9 mouse cellular contexts compared by ENCODE assay signal in the genomic region with DNA sequence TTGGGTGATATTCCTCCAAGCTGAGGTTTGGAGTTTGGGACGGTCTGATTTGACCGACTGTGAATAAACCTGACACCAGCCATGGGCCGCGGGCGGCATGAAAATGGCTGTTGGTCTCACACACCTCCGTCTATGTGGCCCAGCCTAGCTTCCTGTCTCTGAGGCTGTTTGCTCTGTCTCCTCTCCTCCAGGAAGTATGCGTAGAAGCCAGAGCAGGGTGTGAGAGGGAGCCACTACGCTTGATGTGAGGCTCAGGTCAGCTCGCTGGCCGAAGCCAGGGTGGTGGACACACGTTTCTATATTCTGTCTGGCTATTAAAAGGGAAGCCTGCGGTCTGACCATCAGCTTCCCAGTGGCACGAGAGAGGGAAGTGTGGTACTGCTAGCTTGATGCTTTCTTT.
DNase-seq lines count a peak whose midpoint lies in the region; ATAC-seq lines count a peak whose summit lies in the region.
"Had no signal": no experiment of that assay in that cellular context is flagged by ENCODE, and none has a peak within 500 bp of the region (broad histone marks: within the 10 kb centered on the region; RNA-seq: fewer than 3 reads in every experiment).

No protein-coding gene starts in this region.

- WGBS in kidney, embryonic 16.5 days, result 47% methylated on average over 13 of the region's 13 CpGs
- 75% methylated on average over 13 of the region's 13 CpGs for WGBS in neural tube, embryonic 15.5 days

- no peak overlapping the region for H3K9ac ChIP-seq in kidney, embryonic 16.5 days (replicated peaks; ENCODE audit: low read length)
- no peak overlapping the region for H3K9ac ChIP-seq in neural tube, embryonic 15.5 days (replicated peaks)
- H3K9ac ChIP-seq: liver, embryonic 15.5 days had no signal

- no peaks in the 10 kb centered on the region for H3K9me3 ChIP-seq in kidney, embryonic 16.5 days (ENCODE audit: low read length)
- H3K9me3 ChIP-seq in neural tube, embryonic 15.5 days (replicated peaks), result no peaks in the 10 kb centered on the region
- H3K9me3 ChIP-seq: forebrain, embryonic 10.5 days; liver, embryonic 15.5 days had no signal

- H3K27ac ChIP-seq in kidney, embryonic 16.5 days (ENCODE audit: low read length), result peak overlapping the region; percentile 69
- peak overlapping the region; percentile 38 for H3K27ac ChIP-seq in neural tube, embryonic 15.5 days (replicated peaks)
- H3K27ac ChIP-seq: forebrain, embryonic 10.5 days; liver, embryonic 15.5 days had no signal

- H3K4me2 ChIP-seq in kidney, embryonic 16.5 days (replicated peaks; ENCODE audit: low read depth, low read length), result peak overlapping the region; percentile 5; the same call in 1 of the 2 replicates
- no peak overlapping the region for H3K4me2 ChIP-seq in neural tube, embryonic 15.5 days
- H3K4me2 ChIP-seq: liver, embryonic 15.5 days had no signal

- H3K4me1 ChIP-seq in kidney, embryonic 16.5 days (ENCODE audit: insufficient read depth, low read length), result peaks cover 68% of the 10 kb centered on the region
- peaks cover 73% of the 10 kb centered on the region for H3K4me1 ChIP-seq in neural tube, embryonic 15.5 days
- H3K4me1 ChIP-seq: liver, embryonic 15.5 days had no signal

- no peak for ATAC-seq in kidney, embryonic 16.5 days (ENCODE audit: low FRiP score, low TSS enrichment)
- peak; percentile 33 for ATAC-seq in CD4-positive, CD25-positive, alpha-beta regulatory T cell, adult 4 months
- no peak for ATAC-seq in neural tube, embryonic 15.5 days (ENCODE audit: low FRiP score)
- no peak for ATAC-seq in inflammation-experienced regulatory T-cells, adult 6 months

- DNase-seq in kidney, adult 9 months, result no peak
- DNase-seq in induced T-regulatory cell, adult 2 months (ENCODE audit: low read depth), result peak; percentile 57
- DNase-seq in left cerebral cortex, adult 8-10 months (ENCODE audit: low spot score in 2 of 2), result no peak

- no peak overlapping the region for H3K4me3 ChIP-seq in kidney, embryonic 16.5 days (ENCODE audit: low read length)
- no peak overlapping the region for H3K4me3 ChIP-seq in neural tube, embryonic 15.5 days (replicated peaks)
- H3K4me3 ChIP-seq: forebrain, embryonic 10.5 days; liver, embryonic 15.5 days had no signal

- H3K27me3 ChIP-seq in kidney, embryonic 16.5 days (ENCODE audit: insufficient read depth, low read length), result no peaks in the 10 kb centered on the region
- no peaks in the 10 kb centered on the region for H3K27me3 ChIP-seq in neural tube, embryonic 15.5 days (replicated peaks)
- H3K27me3 ChIP-seq: liver, embryonic 15.5 days had no signal

- H3K36me3 ChIP-seq in kidney, embryonic 16.5 days (ENCODE audit: insufficient read depth, low read length), result no peaks in the 10 kb centered on the region
- no peaks in the 10 kb centered on the region for H3K36me3 ChIP-seq in neural tube, embryonic 15.5 days
- H3K36me3 ChIP-seq: forebrain, embryonic 10.5 days; liver, embryonic 15.5 days had no signal
